Mouse (Mus musculus): Measurements from ENCODE around the gene Itln1. TPM values are rescaled to one million over a fixed set of nuclear protein-coding genes. Genes with fewer than 3 reads are reported as not detected.
A peak's percentile ranks its signal among the peaks of the same experiment; 100 is the strongest.

The Itln1 gene
- polyA plus RNA-seq, 1 experiment from 2014 or later = not detected

GRCm38 (mm10) chr1:171556366-171556765 lies 21.3 kb upstream of the Itln1 start:
- Histone ChIP-seq H3K27ac (no peak overlapping the region), H3K27me3 (no peaks in the 10 kb centered on the region), H3K9me3 (replicated peaks) (no peaks in the 10 kb centered on the region), H3K4me3 (no peak overlapping the region), H3K9ac (no peak overlapping the region), H3K36me3 (no peaks in the 10 kb centered on the region), H3K4me1 (peaks cover 3% of the 10 kb centered on the region; the same call in 1 of the 2 replicates), H3K4me2 (replicated peaks) (no peak overlapping the region)
- whole genome bisulfite sequencing = 95% methylated on average over 2 of the region's 2 CpGs
- ATAC-seq (ENCODE audit: low FRiP score) = no peak

GRCm38 (mm10) chr1:171553359-171554341 lies 18.6 kb upstream of the Itln1 start:
- Histone ChIP-seq H3K27ac (no peak overlapping the region), H3K9ac (no peak overlapping the region), H3K4me1 (peaks cover 3% of the 10 kb centered on the region; the same call in 1 of the 2 replicates), H3K36me3 (no peaks in the 10 kb centered on the region), H3K9me3 (replicated peaks) (no peaks in the 10 kb centered on the region), H3K4me3 (no peak overlapping the region), H3K4me2 (replicated peaks) (no peak overlapping the region), H3K27me3 (no peaks in the 10 kb centered on the region)
- no peak for ATAC-seq (ENCODE audit: low FRiP score)
- WGBS = 78% methylated on average over 11 of the region's 11 CpGs

GRCm38 (mm10) chr1:171552230-171552629 lies 17.1 kb upstream of the Itln1 start:
- H3K9ac ChIP-seq = no peak overlapping the region
- no peaks in the 10 kb centered on the region for H3K9me3 ChIP-seq (replicated peaks)
- H3K4me1 ChIP-seq = peaks cover 3% of the 10 kb centered on the region; the same call in 1 of the 2 replicates
- H3K27ac ChIP-seq = no peak overlapping the region
- ATAC-seq (ENCODE audit: low FRiP score) = no peak
- no peaks in the 10 kb centered on the region for H3K27me3 ChIP-seq
- H3K4me2 ChIP-seq (replicated peaks) = no peak overlapping the region
- H3K36me3 ChIP-seq = no peaks in the 10 kb centered on the region
- 89% methylated on average over 2 of the region's 2 CpGs for WGBS
- H3K4me3 ChIP-seq = no peak overlapping the region

- ATAC-seq (ENCODE audit: low FRiP score) = no peak
- WGBS = 77% methylated on average over 7 of the region's 7 CpGs
- Histone ChIP-seq H3K9me3 (replicated peaks) (no peaks in the 10 kb centered on the region), H3K36me3 (no peaks in the 10 kb centered on the region), H3K27ac (no peak overlapping the region), H3K4me1 (peaks cover 3% of the 10 kb centered on the region; the same call in 1 of the 2 replicates), H3K4me3 (no peak overlapping the region), H3K27me3 (no peaks in the 10 kb centered on the region), H3K9ac (no peak overlapping the region), H3K4me2 (replicated peaks) (no peak overlapping the region)
These were observed 16.2 kb upstream of the Itln1 start for GRCm38 (mm10) chr1:171551326-171551725.

GRCm38 (mm10) chr1:171540694-171541093 lies 5.6 kb upstream of the Itln1 start:
- no peak overlapping the region for H3K9ac ChIP-seq
- no peak overlapping the region for H3K4me2 ChIP-seq (replicated peaks)
- no peaks in the 10 kb centered on the region for H3K27me3 ChIP-seq
- ATAC-seq (ENCODE audit: low FRiP score) = no peak
- H3K4me3 ChIP-seq = no peak overlapping the region
- 83% methylated on average over 1 of the region's 1 CpGs for WGBS
- H3K36me3 ChIP-seq = no peaks in the 10 kb centered on the region
- H3K27ac ChIP-seq = no peak overlapping the region
- H3K4me1 ChIP-seq = no peaks in the 10 kb centered on the region
- peaks cover 19% of the 10 kb centered on the region for H3K9me3 ChIP-seq (replicated peaks)

GRCm38 (mm10) chr1:171534557-171534956 lies 537 bp downstream of the Itln1 start:
- Histone ChIP-seq H3K4me1 (no peaks in the 10 kb centered on the region), H3K27ac (no peak overlapping the region), H3K4me3 (no peak overlapping the region), H3K27me3 (no peaks in the 10 kb centered on the region), H3K9me3 (replicated peaks) (peaks cover 13% of the 10 kb centered on the region), H3K36me3 (no peaks in the 10 kb centered on the region), H3K4me2 (replicated peaks) (no peak overlapping the region), H3K9ac (no peak overlapping the region)
- ATAC-seq (ENCODE audit: low FRiP score) = no peak

- H3K27ac ChIP-seq = no peak overlapping the region
- ATAC-seq (ENCODE audit: low FRiP score) = no peak
- H3K4me3 ChIP-seq = no peak overlapping the region
- H3K9me3 ChIP-seq (replicated peaks) = no peaks in the 10 kb centered on the region
- no peaks in the 10 kb centered on the region for H3K27me3 ChIP-seq
- no peaks in the 10 kb centered on the region for H3K4me1 ChIP-seq
- no peak overlapping the region for H3K4me2 ChIP-seq (replicated peaks)
- 63% methylated on average over 2 of the region's 2 CpGs for WGBS
- no peaks in the 10 kb centered on the region for H3K36me3 ChIP-seq
- no peak overlapping the region for H3K9ac ChIP-seq
These were observed 2.3 kb downstream of the Itln1 start for GRCm38 (mm10) chr1:171532830-171533229.

- Histone ChIP-seq H3K4me1 (no peaks in the 10 kb centered on the region), H3K36me3 (no peaks in the 10 kb centered on the region), H3K9me3 (replicated peaks) (no peaks in the 10 kb centered on the region), H3K27ac (no peak overlapping the region), H3K9ac (no peak overlapping the region), H3K4me2 (replicated peaks) (no peak overlapping the region), H3K27me3 (no peaks in the 10 kb centered on the region), H3K4me3 (no peak overlapping the region)
- WGBS = 88% methylated on average over 4 of the region's 4 CpGs
- ATAC-seq (ENCODE audit: low FRiP score) = no peak
These were observed 3.7 kb downstream of the Itln1 start for GRCm38 (mm10) chr1:171531367-171531766.

- Histone ChIP-seq H3K4me3 (no peak overlapping the region), H3K27ac (no peak overlapping the region), H3K9ac (no peak overlapping the region), H3K27me3 (no peaks in the 10 kb centered on the region), H3K36me3 (no peaks in the 10 kb centered on the region), H3K9me3 (replicated peaks) (no peaks in the 10 kb centered on the region), H3K4me1 (no peaks in the 10 kb centered on the region), H3K4me2 (replicated peaks) (no peak overlapping the region)
- WGBS = 94% methylated on average over 4 of the region's 4 CpGs
- no peak for ATAC-seq (ENCODE audit: low FRiP score)
These were observed 19.5 kb downstream of the Itln1 start for GRCm38 (mm10) chr1:171515557-171515956.

- no peak overlapping the region for H3K27ac ChIP-seq
- H3K4me1 ChIP-seq = no peaks in the 10 kb centered on the region
- no peaks in the 10 kb centered on the region for H3K9me3 ChIP-seq (replicated peaks)
- no peak overlapping the region for H3K9ac ChIP-seq
- no peaks in the 10 kb centered on the region for H3K27me3 ChIP-seq
- no peak for ATAC-seq (ENCODE audit: low FRiP score)
- H3K4me3 ChIP-seq = no peak overlapping the region
- 8% methylated on average over 1 of the region's 1 CpGs for WGBS
- H3K4me2 ChIP-seq (replicated peaks) = no peak overlapping the region
- no peaks in the 10 kb centered on the region for H3K36me3 ChIP-seq
These were observed 20.1 kb downstream of the Itln1 start for GRCm38 (mm10) chr1:171515039-171515438.

GRCm38 (mm10) chr1:171513760-171514159 lies 21.3 kb downstream of the Itln1 start:
- Histone ChIP-seq H3K27ac (no peak overlapping the region), H3K4me3 (no peak overlapping the region), H3K9ac (no peak overlapping the region), H3K4me1 (no peaks in the 10 kb centered on the region), H3K36me3 (no peaks in the 10 kb centered on the region), H3K9me3 (replicated peaks) (no peaks in the 10 kb centered on the region), H3K4me2 (replicated peaks) (no peak overlapping the region), H3K27me3 (no peaks in the 10 kb centered on the region)
- 100% methylated on average over 1 of the region's 1 CpGs for WGBS
- ATAC-seq (ENCODE audit: low FRiP score) = no peak

- Histone ChIP-seq H3K9ac (no peak overlapping the region), H3K36me3 (no peaks in the 10 kb centered on the region), H3K9me3 (replicated peaks) (no peaks in the 10 kb centered on the region), H3K4me1 (no peaks in the 10 kb centered on the region), H3K4me2 (replicated peaks) (no peak overlapping the region), H3K27me3 (no peaks in the 10 kb centered on the region), H3K4me3 (no peak overlapping the region), H3K27ac (no peak overlapping the region)
- 83% methylated on average over 2 of the region's 2 CpGs for WGBS
- no peak for ATAC-seq (ENCODE audit: low FRiP score)
These were observed 21.9 kb downstream of the Itln1 start for GRCm38 (mm10) chr1:171513234-171513633.

- H3K4me3 ChIP-seq = peak overlapping the region; percentile 24
- H3K9me3 ChIP-seq (replicated peaks) = 0 out of 2 replicates have a peak, but pooled peaks cover 3% of the 10 kb centered on the region
- peak overlapping the region; percentile 65 for H3K4me2 ChIP-seq (replicated peaks)
- no peak for ATAC-seq (ENCODE audit: low FRiP score)
- peaks cover 11% of the 10 kb centered on the region for H3K4me1 ChIP-seq
- H3K27ac ChIP-seq = no peak overlapping the region
- no peaks in the 10 kb centered on the region for H3K36me3 ChIP-seq
- WGBS = 75% methylated on average over 4 of the region's 4 CpGs
- peak overlapping the region; percentile 41; the same call in 1 of the 2 replicates for H3K9ac ChIP-seq
- H3K27me3 ChIP-seq = no peaks in the 10 kb centered on the region
These were observed 30.5 kb downstream of the Itln1 start for GRCm38 (mm10) chr1:171504586-171504985.
